Mouse (Mus musculus): Measurements from ENCODE around the gene Mrgpra4.

The Mrgpra4 gene

DNA sequence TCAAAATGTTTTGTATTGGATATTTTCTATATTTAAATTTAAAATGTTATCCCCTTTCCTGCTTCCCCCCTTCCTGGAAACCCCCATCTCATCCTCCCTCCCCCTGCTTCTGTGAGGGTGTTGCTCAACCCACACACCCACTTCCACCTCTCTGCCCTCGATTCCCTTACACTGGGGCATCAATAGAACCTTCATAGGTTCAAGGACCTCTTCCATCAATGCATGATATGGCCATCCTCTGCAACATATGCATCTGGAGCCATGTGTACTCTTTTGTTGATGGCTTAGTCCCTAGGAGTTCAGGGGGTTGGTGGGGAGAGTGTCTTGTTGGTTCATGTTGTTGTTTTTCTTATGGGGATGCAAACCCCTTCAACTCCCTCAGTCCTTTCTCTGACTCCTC, at the start of gene Mrgpra4:
Mrgpra4 (minus strand) TSS at position 101 of the 400 bp plus-strand sequence.
- DNase-seq (ENCODE audit: low read depth) = no peak

- no peak for DNase-seq (ENCODE audit: low read depth)
Observed at GRCm38 (mm10) chr7:48027497-48027896, 45.6 kb upstream of the Mrgpra4 start, which contains the start of gene Mrgprx1. Gene Mrgprx1 (minus strand): TSS chr7:48027597.

GRCm38 (mm10) chr7:48017874-48018273, 36.0 kb upstream of the Mrgpra4 start:
- DNase-seq (ENCODE audit: low read depth) = peak; percentile 36

DNA sequence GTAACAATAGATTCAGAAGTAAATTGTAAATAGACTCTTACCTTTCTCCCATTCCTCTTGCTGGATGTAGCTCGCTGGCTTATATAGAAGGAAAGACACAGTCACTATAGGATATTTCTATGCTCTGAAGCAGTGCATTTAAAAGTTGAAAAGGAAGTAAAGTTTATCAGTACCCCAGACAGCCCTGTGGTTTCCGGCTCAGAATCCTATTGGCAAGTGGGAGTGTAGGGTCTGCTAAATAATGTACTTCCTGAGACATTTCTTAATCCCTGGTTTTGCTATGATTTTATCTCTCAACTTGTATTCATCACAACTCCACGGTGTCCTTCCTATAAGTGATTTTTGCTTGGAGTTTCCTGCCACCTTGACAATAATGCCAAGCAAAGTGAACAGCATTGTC, 13.8 kb upstream of the Mrgpra4 start:
- DNase-seq (ENCODE audit: low read depth) = peak; percentile 68

DNA sequence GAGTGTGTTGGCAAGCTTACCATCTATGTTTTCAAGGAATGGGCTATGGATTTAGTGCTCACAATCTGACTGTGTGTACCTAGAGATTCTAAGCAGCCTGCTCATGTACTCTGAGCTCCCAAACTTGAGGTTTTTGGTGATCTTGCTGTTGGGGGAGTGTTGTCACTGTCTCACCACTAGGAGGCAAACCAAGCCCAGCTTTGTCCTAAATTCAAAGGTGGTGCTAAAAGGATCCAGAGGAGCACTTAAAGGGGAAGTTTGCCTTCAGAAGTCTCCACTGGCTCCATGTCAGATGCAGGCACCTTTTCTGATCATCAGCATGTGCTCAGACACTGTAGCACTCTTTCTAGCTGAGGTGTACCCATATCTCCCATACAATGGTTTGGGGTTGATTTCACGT, 4.9 kb upstream of the Mrgpra4 start:
- DNase-seq (ENCODE audit: low read depth) = peak; percentile 61

Data from 416B (cell line).